Mouse (Mus musculus): Measurements from ENCODE around the gene Mrpl50. TPM values are rescaled to one million over a fixed set of nuclear protein-coding genes. Genes with fewer than 3 reads are reported as not detected.

Mrpl50 gene
- polyA plus RNA-seq (2012; rRNA removed) = 2.3 and 4.5 TPM in 2 replicates

GRCm38 (mm10) chr4:49520572-49521340 lies at the start of gene Mrpl50, which contains the start of gene Zfp189:
TSS of gene Mrpl50 (minus strand) at chr4:49521093.
TSS of gene Zfp189 (plus strand) at chr4:49521176.
- Histone ChIP-seq H3K4me3 (replicated peaks; ENCODE audit: extremely low read depth, low read depth, low read length) (peak within 1 kb of the TSS; percentile 85), H3K4me1 (ENCODE audit: control insufficient read depth, insufficient read depth, low read length) (peaks cover 8% of the 10 kb centered on the region)
- DNase-seq = peak; percentile 87
- WGBS = under 1% methylated on average over 41 of the region's 41 CpGs
- TF ChIP-seq CTCF (IDR thresholded peaks at IDR 0.05; ENCODE audit: insufficient read depth, low read length) = no peak
- peak; percentile 77; the same call in 1 of the 2 replicates for TF ChIP-seq POLR2A (IDR thresholded peaks at IDR 0.05; ENCODE audit: borderline replicate concordance, extremely low read depth, low read depth, low read length)

- TF ChIP-seq POLR2A (IDR thresholded peaks at IDR 0.05; ENCODE audit: borderline replicate concordance, extremely low read depth, low read depth, low read length) = no peak
- TF ChIP-seq CTCF (IDR thresholded peaks at IDR 0.05; ENCODE audit: insufficient read depth, low read length) = peak; percentile 46; the same call in 1 of the 2 replicates
- Histone ChIP-seq H3K4me3 (replicated peaks; ENCODE audit: extremely low read depth, low read depth, low read length) (no peak overlapping the region), H3K4me1 (ENCODE audit: control insufficient read depth, insufficient read depth, low read length) (no peaks in the 10 kb centered on the region)
- peak; percentile 42 for DNase-seq
- WGBS = 19% methylated on average over 3 of the region's 3 CpGs
These were observed 46.7 kb upstream of the Mrpl50 start for GRCm38 (mm10) chr4:49567613-49568012.

GRCm38 (mm10) chr4:49559915-49560772 lies 39.3 kb upstream of the Mrpl50 start:
- WGBS = 58% methylated on average over 20 of the region's 20 CpGs
- H3K4me1 ChIP-seq (ENCODE audit: control insufficient read depth, insufficient read depth, low read length) = no peaks in the 10 kb centered on the region
- TF ChIP-seq POLR2A (IDR thresholded peaks at IDR 0.05; ENCODE audit: borderline replicate concordance, extremely low read depth, low read depth, low read length) (no peak), CTCF (IDR thresholded peaks at IDR 0.05; ENCODE audit: insufficient read depth, low read length) (no peak)
- no peak for DNase-seq
- H3K4me3 ChIP-seq (replicated peaks; ENCODE audit: extremely low read depth, low read depth, low read length) = no peak overlapping the region

- DNase-seq = no peak
- H3K4me3 ChIP-seq (replicated peaks; ENCODE audit: extremely low read depth, low read depth, low read length) = no peak overlapping the region
- WGBS = 42% methylated on average over 2 of the region's 2 CpGs
- no peaks in the 10 kb centered on the region for H3K4me1 ChIP-seq (ENCODE audit: control insufficient read depth, insufficient read depth, low read length)
- TF ChIP-seq POLR2A (IDR thresholded peaks at IDR 0.05; ENCODE audit: borderline replicate concordance, extremely low read depth, low read depth, low read length) (no peak), CTCF (IDR thresholded peaks at IDR 0.05; ENCODE audit: insufficient read depth, low read length) (no peak)
These were observed 37.3 kb upstream of the Mrpl50 start for GRCm38 (mm10) chr4:49558181-49558580.

DNA sequence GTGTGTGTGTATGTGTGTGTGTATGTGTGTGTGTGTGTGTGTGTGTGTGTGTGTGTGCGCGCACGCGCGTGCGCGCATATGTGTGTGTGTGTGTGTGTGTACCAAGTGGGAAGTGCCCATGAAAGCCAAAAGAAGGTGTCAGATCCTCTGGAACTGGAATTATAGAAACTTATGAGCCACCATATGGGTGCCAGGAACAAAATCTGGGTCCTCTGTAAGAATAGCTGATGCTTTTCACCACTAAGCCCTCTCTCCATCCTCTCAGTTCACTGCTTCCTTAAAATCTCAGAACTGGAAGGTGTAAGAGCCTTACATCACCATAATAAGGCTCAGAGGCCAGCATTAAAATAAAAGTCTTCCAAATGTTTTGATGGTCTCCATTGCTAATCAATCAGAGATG lies 36.5 kb upstream of the Mrpl50 start:
- H3K4me3 ChIP-seq (replicated peaks; ENCODE audit: extremely low read depth, low read depth, low read length) = no peak overlapping the region
- TF ChIP-seq POLR2A (IDR thresholded peaks at IDR 0.05; ENCODE audit: borderline replicate concordance, extremely low read depth, low read depth, low read length) (no peak), CTCF (IDR thresholded peaks at IDR 0.05; ENCODE audit: insufficient read depth, low read length) (no peak)
- 93% methylated on average over 7 of the region's 7 CpGs for WGBS
- no peaks in the 10 kb centered on the region for H3K4me1 ChIP-seq (ENCODE audit: control insufficient read depth, insufficient read depth, low read length)
- no peak for DNase-seq

- TF ChIP-seq POLR2A (IDR thresholded peaks at IDR 0.05; ENCODE audit: borderline replicate concordance, extremely low read depth, low read depth, low read length) = no peak
- no peak for TF ChIP-seq CTCF (IDR thresholded peaks at IDR 0.05; ENCODE audit: insufficient read depth, low read length)
- whole genome bisulfite sequencing = 82% methylated on average over 5 of the region's 5 CpGs
- Histone ChIP-seq H3K4me3 (replicated peaks; ENCODE audit: extremely low read depth, low read depth, low read length) (no peak overlapping the region), H3K4me1 (ENCODE audit: control insufficient read depth, insufficient read depth, low read length) (no peaks in the 10 kb centered on the region)
- DNase-seq = no peak
These were observed 32.5 kb upstream of the Mrpl50 start for GRCm38 (mm10) chr4:49553380-49553779.

GRCm38 (mm10) chr4:49549383-49549782 lies 28.5 kb upstream of the Mrpl50 start, which contains the start of gene Aldob:
TSS of gene Aldob (minus strand) at chr4:49549546.
- no peak for TF ChIP-seq CTCF (IDR thresholded peaks at IDR 0.05; ENCODE audit: insufficient read depth, low read length)
- no peak for TF ChIP-seq POLR2A (IDR thresholded peaks at IDR 0.05; ENCODE audit: borderline replicate concordance, extremely low read depth, low read depth, low read length)
- Histone ChIP-seq H3K4me3 (replicated peaks; ENCODE audit: extremely low read depth, low read depth, low read length) (no peak within 1 kb of the TSS), H3K4me1 (ENCODE audit: control insufficient read depth, insufficient read depth, low read length) (no peaks in the 10 kb centered on the region)
- 29% methylated on average over 3 of the region's 3 CpGs for WGBS
- DNase-seq = no peak

DNA sequence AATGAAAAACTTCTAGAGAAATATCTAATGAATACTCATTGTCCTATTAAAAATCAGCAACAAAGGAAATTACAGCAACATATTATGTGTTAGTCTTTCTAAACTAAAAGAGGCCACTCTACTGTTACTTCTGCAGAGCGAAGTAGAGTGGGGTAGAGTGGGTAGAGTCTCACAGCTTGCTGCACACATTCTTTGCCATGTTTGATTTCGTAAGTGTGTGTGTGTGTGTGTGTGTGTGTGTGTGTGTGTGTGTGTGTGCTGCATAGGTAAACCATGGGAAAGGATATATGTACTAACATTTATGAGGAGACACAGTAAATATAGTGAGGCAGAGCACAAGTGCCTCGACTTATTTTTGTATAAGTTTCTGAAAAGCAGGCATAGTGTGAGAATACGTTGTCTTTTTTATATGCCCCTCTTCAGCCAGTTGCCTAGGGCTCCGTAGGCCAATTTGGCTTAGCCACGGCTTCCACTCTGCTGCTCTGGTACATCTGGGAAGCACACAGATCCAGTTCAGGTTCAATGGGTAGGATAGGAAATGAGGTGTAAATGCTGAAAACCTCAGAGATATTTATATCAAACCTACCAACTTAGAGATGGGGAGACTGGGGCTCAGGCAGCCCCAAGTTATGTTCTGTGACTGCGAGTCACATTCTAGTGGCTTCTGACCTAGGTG lies 26.8 kb upstream of the Mrpl50 start:
- WGBS = 85% methylated on average over 7 of the region's 7 CpGs
- no peak for DNase-seq
- TF ChIP-seq POLR2A (IDR thresholded peaks at IDR 0.05; ENCODE audit: borderline replicate concordance, extremely low read depth, low read depth, low read length) (no peak), CTCF (IDR thresholded peaks at IDR 0.05; ENCODE audit: insufficient read depth, low read length) (no peak)
- H3K4me3 ChIP-seq (replicated peaks; ENCODE audit: extremely low read depth, low read depth, low read length) = no peak overlapping the region
- H3K4me1 ChIP-seq (ENCODE audit: control insufficient read depth, insufficient read depth, low read length) = no peaks in the 10 kb centered on the region

Measured in lung, adult 2 months (tissue).